Mouse (Mus musculus) testis, adult 2 months (tissue): Measurements from ENCODE around the gene Pilra. TPM values are rescaled to one million over a fixed set of nuclear protein-coding genes. Genes with fewer than 3 reads are reported as not detected.

Experiments
- H3K27ac ChIP-seq: fragments of 200-500 bp; 2 replicates; pipeline ENCODE4 v1.5.1; 2012; ENCODE audit warnings: low read depth, low read length; ENCODE audit not compliant: control insufficient read depth, insufficient read depth
- H3K27me3 ChIP-seq: fragments of 200-500 bp; 2 replicates; pipeline ENCODE4 v1.6.1; 2012; ENCODE audit warnings: mild to moderate bottlenecking, low read length, moderate library complexity; ENCODE audit not compliant: control insufficient read depth, insufficient read depth
- H3K36me3 ChIP-seq: fragments of 200-500 bp; 2 replicates; pipeline ENCODE4 v1.6.1; 2012; ENCODE audit warnings: mild to moderate bottlenecking, low read length; ENCODE audit not compliant: control insufficient read depth, insufficient read depth
- H3K4me1 ChIP-seq: fragments of 200-500 bp; 2 replicates; pipeline ENCODE4 v1.6.1; 2012; ENCODE audit warnings: low read length; ENCODE audit not compliant: control insufficient read depth, insufficient read depth
- H3K4me3 ChIP-seq: fragments of 200-500 bp; 2 replicates; pipeline ENCODE4 v1.5.1; 2012; ENCODE audit warnings: low read depth, mild to moderate bottlenecking, low read length, moderate library complexity, mixed read lengths; ENCODE audit not compliant: control insufficient read depth
- CTCF ChIP-seq: fragments of 200-500 bp; IDR thresholded peaks from 2 replicates; pipeline ENCODE4 v1.5.1; 2012; ENCODE audit warnings: low read depth, mild to moderate bottlenecking, inconsistent platforms, low read length, moderate library complexity; ENCODE audit not compliant: control insufficient read depth, insufficient read depth, insufficient replicate concordance
- POLR2A ChIP-seq: fragments of 200-500 bp; IDR thresholded peaks from 2 replicates; pipeline ENCODE4 v1.6.1; 2012; ENCODE audit warnings: low read depth, mild to moderate bottlenecking, inconsistent platforms, low read length, moderate library complexity; ENCODE audit not compliant: control insufficient read depth
- polyA plus RNA-seq: library from polyadenylated mRNA; depleted of rRNA; stranded (reverse); fragments of >200 nt; gene quantifications from 2 replicates; pipeline ENCODE4 v1.2.3, GENCODE M21; 2012

Gene Pilra
- polyA plus RNA-seq, 1 experiment = 2.5 TPM

GRCm38 (mm10) chr5:137786109-137786942 is 49.8 kb downstream of the Pilra start:
- peak overlapping the region; percentile 99 for H3K4me3 ChIP-seq
- no peaks in the 10 kb centered on the region; the same call in none of the 2 replicates for H3K36me3 ChIP-seq
- no peaks in the 10 kb centered on the region for H3K27me3 ChIP-seq
- no peak; the same call in 1 of the 2 replicates for TF ChIP-seq CTCF
- peak; percentile 98 for TF ChIP-seq POLR2A
- peak overlapping the region; percentile 99 for H3K27ac ChIP-seq
- peaks cover 12% of the 10 kb centered on the region for H3K4me1 ChIP-seq

GRCm38 (mm10) chr5:137785164-137786031 is 50.7 kb downstream of the Pilra start:
- no peaks in the 10 kb centered on the region for H3K27me3 ChIP-seq
- H3K4me3 ChIP-seq = peak overlapping the region; percentile 99
- TF ChIP-seq CTCF (no peak), POLR2A (0 out of 2 replicates have a peak, but pooled peaks have one; percentile 27)
- H3K4me1 ChIP-seq = peaks cover 12% of the 10 kb centered on the region
- H3K36me3 ChIP-seq = no peaks in the 10 kb centered on the region; the same call in none of the 2 replicates
- peak overlapping the region; percentile 99 for H3K27ac ChIP-seq

- Histone ChIP-seq H3K4me1 (peaks cover 14% of the 10 kb centered on the region), H3K27ac (no peak overlapping the region), H3K36me3 (no peaks in the 10 kb centered on the region; the same call in none of the 2 replicates), H3K4me3 (peak overlapping the region; percentile 99), H3K27me3 (no peaks in the 10 kb centered on the region)
- no peak for TF ChIP-seq POLR2A
- no peak for TF ChIP-seq CTCF
Observed at GRCm38 (mm10) chr5:137784546-137784945, 51.5 kb downstream of the Pilra start.

- Histone ChIP-seq H3K4me3 (peak overlapping the region; percentile 99), H3K36me3 (no peaks in the 10 kb centered on the region; the same call in none of the 2 replicates), H3K4me1 (peaks cover 17% of the 10 kb centered on the region), H3K27me3 (no peaks in the 10 kb centered on the region), H3K27ac (no peak overlapping the region)
- TF ChIP-seq POLR2A (no peak), CTCF (no peak)
Observed at GRCm38 (mm10) chr5:137783901-137784540, 52.1 kb downstream of the Pilra start.

- H3K36me3 ChIP-seq = no peaks in the 10 kb centered on the region; the same call in none of the 2 replicates
- TF ChIP-seq CTCF = no peak
- peak; percentile 45; the same call in 1 of the 2 replicates for TF ChIP-seq POLR2A
- peaks cover 17% of the 10 kb centered on the region for H3K4me1 ChIP-seq
Observed at GRCm38 (mm10) chr5:137782776-137783522, 53.1 kb downstream of the Pilra start.

GRCm38 (mm10) chr5:137781661-137782060 is 54.4 kb downstream of the Pilra start:
- TF ChIP-seq CTCF (no peak), POLR2A (no peak)
- H3K4me1 ChIP-seq = peaks cover 15% of the 10 kb centered on the region
- no peak overlapping the region for H3K4me3 ChIP-seq
- no peaks in the 10 kb centered on the region for H3K27me3 ChIP-seq
- H3K36me3 ChIP-seq = no peaks in the 10 kb centered on the region; the same call in none of the 2 replicates
- H3K27ac ChIP-seq = no peak overlapping the region

More at GRCm38 (mm10) chr5:137782776-137783522, 53.1 kb downstream of the Pilra start:
- no peak overlapping the region for H3K27ac ChIP-seq
- no peaks in the 10 kb centered on the region for H3K27me3 ChIP-seq
- H3K4me3 ChIP-seq = no peak overlapping the region
